Mouse (Mus musculus): ENCODE results near the gene Traf7. TPM values are rescaled to one million over a fixed set of nuclear protein-coding genes. Genes with fewer than 3 reads are reported as not detected.
A peak's percentile ranks its signal among the peaks of the same experiment; 100 is the strongest.

The Traf7 gene
- polyA plus RNA-seq, 1 experiment from 2014 or later: 103 TPM

DNA sequence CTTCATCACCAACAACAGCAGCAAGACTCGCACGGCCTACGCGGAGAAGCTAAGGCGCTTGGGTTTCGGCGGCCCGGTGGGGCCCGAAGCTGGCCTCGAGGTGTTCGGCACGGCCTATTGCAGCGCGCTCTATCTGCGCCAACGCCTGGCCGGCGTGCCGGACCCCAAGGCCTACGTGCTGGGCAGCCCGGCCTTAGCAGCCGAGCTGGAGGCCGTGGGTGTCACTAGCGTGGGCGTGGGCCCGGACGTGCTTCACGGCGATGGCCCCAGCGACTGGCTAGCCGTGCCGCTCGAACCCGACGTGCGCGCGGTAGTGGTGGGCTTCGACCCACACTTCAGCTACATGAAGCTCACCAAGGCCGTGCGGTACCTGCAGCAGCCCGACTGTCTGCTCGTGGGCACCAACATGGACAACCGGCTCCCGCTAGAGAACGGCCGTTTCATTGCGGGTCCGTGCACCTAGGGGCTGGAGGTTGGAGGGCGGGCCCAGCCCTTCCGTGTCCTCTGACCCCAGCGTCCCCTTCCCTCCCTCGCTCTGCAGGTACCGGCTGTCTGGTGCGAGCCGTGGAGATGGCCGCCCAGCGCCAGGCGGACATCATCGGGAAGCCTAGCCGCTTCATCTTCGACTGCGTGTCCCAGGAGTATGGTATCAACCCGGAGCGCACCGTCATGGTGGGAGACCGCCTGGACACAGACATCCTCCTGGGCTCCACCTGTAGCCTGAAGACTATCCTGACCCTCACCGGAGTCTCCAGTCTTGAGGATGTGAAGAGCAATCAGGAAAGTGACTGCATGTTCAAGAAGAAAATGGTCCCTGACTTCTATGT, 56.8 kb downstream of the Traf7 start:
- peak; percentile 21 for ATAC-seq
- no peaks in the 10 kb centered on the region for H3K27me3 ChIP-seq (ENCODE audit: control insufficient read depth, insufficient read depth, low read depth, low read length)
- under 1% methylated on average over 68 of the region's 68 CpGs for WGBS
- no peaks in the 10 kb centered on the region for H3K9me3 ChIP-seq (replicated peaks; ENCODE audit: control insufficient read depth, low read length, poor library complexity, severe bottlenecking)
- peak overlapping the region; percentile 92 for H3K9ac ChIP-seq (ENCODE audit: low read depth, low read length)
- peaks cover 22% of the 10 kb centered on the region for H3K4me1 ChIP-seq (ENCODE audit: control insufficient read depth, insufficient read depth, low read length)
- peak overlapping the region; percentile 86 for H3K27ac ChIP-seq (ENCODE audit: low read length)
- peaks cover 10% of the 10 kb centered on the region for H3K36me3 ChIP-seq (ENCODE audit: control insufficient read depth, insufficient read depth, low read length)
- H3K4me3 ChIP-seq (ENCODE audit: low read depth, low read length): peak overlapping the region; percentile 92
- peak overlapping the region; percentile 99 for H3K4me2 ChIP-seq (ENCODE audit: low read length)

DNA sequence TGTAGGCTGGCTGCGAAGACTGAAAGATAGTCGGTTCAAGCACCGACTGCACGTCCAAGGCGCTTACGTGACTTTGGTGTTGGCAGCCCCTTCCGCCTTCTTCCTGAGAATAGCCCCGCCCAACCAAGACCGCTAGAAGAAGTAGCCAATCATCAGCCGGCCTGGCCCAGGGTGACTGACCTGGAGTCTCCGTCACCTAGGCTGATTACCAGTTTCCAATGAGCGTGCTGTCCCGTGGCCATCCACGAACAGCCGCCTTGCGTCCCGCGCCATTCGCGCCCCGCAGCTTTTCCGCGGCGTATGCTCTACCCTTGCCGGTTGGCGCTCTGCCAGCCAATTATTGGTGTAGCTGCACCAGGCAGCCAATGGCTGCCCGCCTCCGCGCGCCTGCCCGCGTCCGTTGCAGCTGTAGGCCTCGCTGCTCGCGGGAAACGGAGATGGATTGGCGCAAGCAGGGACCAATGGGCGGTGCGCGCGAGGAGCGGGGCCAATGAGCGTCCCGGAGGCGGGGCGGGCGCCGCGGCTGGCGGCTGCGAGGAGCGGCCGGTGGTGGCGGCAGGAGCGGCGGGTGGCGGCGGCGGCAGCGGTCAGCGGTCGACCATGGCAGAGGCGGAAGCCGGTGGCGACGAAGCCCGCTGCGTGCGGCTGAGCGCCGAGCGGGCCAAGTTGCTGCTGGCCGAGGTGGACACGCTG, 57.7 kb downstream of the Traf7 start, which contains the start of the genes E4f1 and Pgp:
Gene E4f1, minus strand, starts transcription at position 404 of the 693 bp plus-strand sequence.
Gene Pgp, plus strand, starts transcription at position 483 of the 693 bp plus-strand sequence.
- H3K4me2 ChIP-seq (ENCODE audit: low read length): peak within 1 kb of the TSS; percentile 99
- H3K27ac ChIP-seq (ENCODE audit: low read length): peak within 1 kb of the TSS; percentile 86
- H3K9me3 ChIP-seq (replicated peaks; ENCODE audit: control insufficient read depth, low read length, poor library complexity, severe bottlenecking): no peaks in the 10 kb centered on the region
- H3K9ac ChIP-seq (ENCODE audit: low read depth, low read length): peak within 1 kb of the TSS; percentile 92
- H3K4me3 ChIP-seq (ENCODE audit: low read depth, low read length): peak within 1 kb of the TSS; percentile 92
- peaks cover 22% of the 10 kb centered on the region for H3K4me1 ChIP-seq (ENCODE audit: control insufficient read depth, insufficient read depth, low read length)
- peaks cover 5% of the 10 kb centered on the region; the same call in 1 of the 2 replicates for H3K36me3 ChIP-seq (ENCODE audit: control insufficient read depth, insufficient read depth, low read length)
- peak; percentile 97 for ATAC-seq
- no peaks in the 10 kb centered on the region for H3K27me3 ChIP-seq (ENCODE audit: control insufficient read depth, insufficient read depth, low read depth, low read length)
- WGBS: under 1% methylated on average over 68 of the region's 75 CpGs

DNA sequence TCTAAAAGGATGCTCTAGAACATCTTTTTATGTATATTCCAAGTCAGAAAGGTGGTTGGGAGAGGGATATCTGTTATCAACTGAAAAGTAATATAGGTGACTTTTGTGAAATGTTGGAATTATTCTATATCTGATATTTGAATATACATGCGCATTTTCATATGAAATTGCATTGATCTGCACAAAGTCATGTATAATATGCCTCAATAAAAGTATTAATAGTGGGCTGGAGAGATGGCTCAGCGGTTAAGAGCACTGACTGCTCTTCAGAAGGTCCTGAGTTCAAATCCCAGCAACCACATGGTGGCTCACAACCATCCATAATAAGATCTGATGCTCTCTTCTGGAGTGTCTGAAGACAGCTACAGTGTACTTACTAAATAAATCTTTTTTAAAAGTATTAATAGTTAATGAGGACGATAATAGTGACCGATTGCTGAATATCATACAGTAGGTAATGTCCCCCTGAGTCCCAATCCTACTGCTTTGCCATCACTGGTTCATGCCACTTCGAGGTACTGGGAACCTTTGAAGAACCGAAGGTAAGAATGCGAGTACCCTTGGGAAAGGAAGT, 58.3 kb downstream of the Traf7 start:
- 18% methylated on average over 7 of the region's 7 CpGs for WGBS
- Histone ChIP-seq H3K9me3 (replicated peaks; ENCODE audit: control insufficient read depth, low read length, poor library complexity, severe bottlenecking) (no peaks in the 10 kb centered on the region), H3K27ac (ENCODE audit: low read length) (peak overlapping the region; percentile 86), H3K36me3 (ENCODE audit: control insufficient read depth, insufficient read depth, low read length) (peaks cover under 1% of the 10 kb centered on the region; the same call in 1 of the 2 replicates), H3K27me3 (ENCODE audit: control insufficient read depth, insufficient read depth, low read depth, low read length) (no peaks in the 10 kb centered on the region), H3K9ac (ENCODE audit: low read depth, low read length) (peak overlapping the region; percentile 59), H3K4me3 (ENCODE audit: low read depth, low read length) (peak overlapping the region; percentile 92), H3K4me1 (ENCODE audit: control insufficient read depth, insufficient read depth, low read length) (peaks cover 22% of the 10 kb centered on the region), H3K4me2 (ENCODE audit: low read length) (peak overlapping the region; percentile 66)
- ATAC-seq: no peak

DNA sequence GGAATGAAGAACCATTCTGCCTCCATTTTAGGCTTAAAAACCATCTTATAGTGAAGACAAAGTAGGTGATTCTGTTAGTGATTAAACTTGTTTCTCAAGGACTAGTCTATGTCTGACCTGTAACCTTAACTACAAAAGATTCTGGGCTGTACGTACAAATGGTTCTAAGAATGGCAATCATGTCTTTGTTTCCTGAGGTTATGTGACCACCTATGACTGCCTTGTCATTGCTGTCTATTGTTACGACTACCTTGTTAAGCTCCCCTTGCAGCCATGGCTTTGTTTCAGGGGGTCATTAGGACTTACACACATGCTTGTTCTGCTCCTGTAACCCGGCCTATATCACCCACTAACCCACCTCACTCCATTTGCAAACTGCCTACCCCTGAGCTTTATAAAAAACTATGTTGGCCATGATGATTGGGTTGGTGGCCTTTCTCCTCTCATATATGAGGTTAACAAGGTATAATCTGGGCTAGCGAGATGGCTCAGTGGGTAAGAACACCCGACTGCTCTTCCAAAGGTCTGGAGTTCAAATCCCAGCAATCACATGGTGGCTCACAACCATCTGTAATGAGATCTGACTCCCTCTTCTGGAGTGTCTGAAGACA, 59.0 kb downstream of the Traf7 start:
- H3K9me3 ChIP-seq (replicated peaks; ENCODE audit: control insufficient read depth, low read length, poor library complexity, severe bottlenecking): no peaks in the 10 kb centered on the region
- WGBS: 95% methylated on average over 5 of the region's 5 CpGs
- H3K36me3 ChIP-seq (ENCODE audit: control insufficient read depth, insufficient read depth, low read length): no peaks in the 10 kb centered on the region
- H3K4me3 ChIP-seq (ENCODE audit: low read depth, low read length): no peak overlapping the region
- peaks cover 21% of the 10 kb centered on the region for H3K4me1 ChIP-seq (ENCODE audit: control insufficient read depth, insufficient read depth, low read length)
- no peak for ATAC-seq
- no peaks in the 10 kb centered on the region for H3K27me3 ChIP-seq (ENCODE audit: control insufficient read depth, insufficient read depth, low read depth, low read length)
- H3K9ac ChIP-seq (ENCODE audit: low read depth, low read length): no peak overlapping the region
- H3K27ac ChIP-seq (ENCODE audit: low read length): no peak overlapping the region
- no peak overlapping the region for H3K4me2 ChIP-seq (ENCODE audit: low read length)

DNA sequence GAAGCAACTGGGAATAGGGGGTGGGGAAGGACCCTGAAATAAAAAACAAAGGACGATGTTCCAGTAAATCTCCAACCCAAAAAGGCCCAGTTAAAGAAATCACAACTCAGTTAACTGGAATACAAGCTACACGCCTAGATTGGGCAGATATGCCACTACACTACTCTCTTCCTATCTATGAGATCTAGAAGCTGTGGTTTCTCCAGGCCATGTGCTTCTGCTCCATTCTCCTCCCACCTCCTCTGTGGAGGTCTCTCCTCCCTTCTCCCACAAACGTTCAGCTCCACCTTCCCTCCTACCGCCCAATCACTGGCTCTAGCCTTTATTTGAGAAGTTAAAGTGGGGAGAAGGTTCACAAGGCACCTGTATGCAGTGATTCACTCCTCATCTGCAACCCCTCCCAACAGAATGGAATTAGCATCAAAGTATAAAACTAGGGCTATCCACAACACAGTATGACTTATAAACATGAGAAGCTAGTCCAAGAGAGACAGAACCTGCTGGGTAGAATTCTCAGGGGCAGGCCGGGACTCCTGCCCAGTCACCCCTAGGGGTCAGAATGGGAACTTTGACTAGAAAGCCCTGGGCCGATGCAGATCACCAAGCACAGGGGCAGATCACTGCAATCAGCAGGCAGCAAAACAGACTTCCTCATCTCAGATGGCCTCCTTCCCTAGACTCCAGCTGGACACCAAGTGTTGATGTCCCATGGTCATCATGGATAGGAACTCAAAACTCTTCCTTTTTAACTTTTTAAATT, 64.2 kb downstream of the Traf7 start:
- 68% methylated on average over 6 of the region's 6 CpGs for WGBS
- H3K27ac ChIP-seq (ENCODE audit: low read length): no peak overlapping the region
- H3K4me1 ChIP-seq (ENCODE audit: control insufficient read depth, insufficient read depth, low read length): no peaks in the 10 kb centered on the region
- no peaks in the 10 kb centered on the region for H3K36me3 ChIP-seq (ENCODE audit: control insufficient read depth, insufficient read depth, low read length)
- no peak overlapping the region for H3K4me3 ChIP-seq (ENCODE audit: low read depth, low read length)
- no peaks in the 10 kb centered on the region for H3K9me3 ChIP-seq (replicated peaks; ENCODE audit: control insufficient read depth, low read length, poor library complexity, severe bottlenecking)
- H3K4me2 ChIP-seq (ENCODE audit: low read length): no peak overlapping the region
- no peaks in the 10 kb centered on the region for H3K27me3 ChIP-seq (ENCODE audit: control insufficient read depth, insufficient read depth, low read depth, low read length)
- no peak overlapping the region for H3K9ac ChIP-seq (ENCODE audit: low read depth, low read length)
- no peak for ATAC-seq

DNA sequence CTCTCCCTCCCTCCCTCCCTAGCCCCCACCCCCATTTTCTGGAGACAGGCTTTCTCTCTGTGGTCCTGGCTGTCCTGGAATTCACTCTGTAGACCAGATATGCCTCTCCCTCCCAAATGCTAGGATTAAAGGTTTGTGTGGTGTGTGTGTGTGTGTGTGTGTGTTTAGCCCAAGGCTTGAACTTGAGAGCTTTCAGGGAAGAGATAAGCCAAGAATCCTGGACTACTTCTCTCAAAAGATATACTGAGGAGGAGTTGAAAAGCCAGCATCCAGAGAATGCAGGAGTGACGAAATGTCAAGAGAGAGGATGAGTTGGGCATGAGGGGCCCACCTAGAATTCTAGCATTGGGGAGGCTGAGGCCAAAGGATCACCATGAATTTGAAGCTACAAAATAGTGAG, 64.8 kb downstream of the Traf7 start:
- H3K4me2 ChIP-seq (ENCODE audit: low read length): no peak overlapping the region
- no peak overlapping the region for H3K4me3 ChIP-seq (ENCODE audit: low read depth, low read length)
- no peaks in the 10 kb centered on the region for H3K27me3 ChIP-seq (ENCODE audit: control insufficient read depth, insufficient read depth, low read depth, low read length)
- no peak overlapping the region for H3K27ac ChIP-seq (ENCODE audit: low read length)
- no peaks in the 10 kb centered on the region for H3K4me1 ChIP-seq (ENCODE audit: control insufficient read depth, insufficient read depth, low read length)
- H3K9me3 ChIP-seq (replicated peaks; ENCODE audit: control insufficient read depth, low read length, poor library complexity, severe bottlenecking): no peaks in the 10 kb centered on the region
- no peaks in the 10 kb centered on the region for H3K36me3 ChIP-seq (ENCODE audit: control insufficient read depth, insufficient read depth, low read length)
- no peak for ATAC-seq
- 93% methylated on average over 1 of the region's 1 CpGs for WGBS
- H3K9ac ChIP-seq (ENCODE audit: low read depth, low read length): no peak overlapping the region

DNA sequence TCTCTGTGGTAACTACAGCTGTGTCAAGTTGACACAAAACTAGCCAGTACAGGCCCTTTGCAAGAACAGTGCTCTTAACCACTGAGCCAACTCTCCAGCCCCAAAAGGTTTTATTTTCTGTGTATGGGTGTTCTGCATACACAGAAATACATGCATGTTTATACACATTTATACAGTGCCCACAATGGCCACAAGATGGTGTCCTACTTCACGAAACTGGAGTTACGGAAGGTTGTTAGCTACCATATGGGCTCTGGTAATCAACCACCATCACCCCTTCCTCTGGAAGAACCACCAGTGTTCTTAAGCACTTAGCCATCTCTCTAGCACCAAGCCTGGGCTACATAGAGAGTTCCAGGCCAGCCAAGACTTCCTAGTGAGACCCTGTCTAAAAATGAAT, 66.2 kb downstream of the Traf7 start:
- Histone ChIP-seq H3K27me3 (ENCODE audit: control insufficient read depth, insufficient read depth, low read depth, low read length) (no peaks in the 10 kb centered on the region), H3K4me3 (ENCODE audit: low read depth, low read length) (no peak overlapping the region), H3K36me3 (ENCODE audit: control insufficient read depth, insufficient read depth, low read length) (no peaks in the 10 kb centered on the region), H3K27ac (ENCODE audit: low read length) (no peak overlapping the region), H3K4me2 (ENCODE audit: low read length) (no peak overlapping the region), H3K9me3 (replicated peaks; ENCODE audit: control insufficient read depth, low read length, poor library complexity, severe bottlenecking) (no peaks in the 10 kb centered on the region), H3K4me1 (ENCODE audit: control insufficient read depth, insufficient read depth, low read length) (no peaks in the 10 kb centered on the region), H3K9ac (ENCODE audit: low read depth, low read length) (no peak overlapping the region)
- WGBS: 77% methylated on average over 2 of the region's 2 CpGs
- ATAC-seq: no peak
